Mouse (Mus musculus): ENCODE measurements around the gene Otud7a. TPM values are rescaled to one million over a fixed set of nuclear protein-coding genes. Genes with fewer than 3 reads are reported as not detected.

Otud7a gene
- polyA plus RNA-seq, 1 experiment from 2014 or later: not detected

DNA sequence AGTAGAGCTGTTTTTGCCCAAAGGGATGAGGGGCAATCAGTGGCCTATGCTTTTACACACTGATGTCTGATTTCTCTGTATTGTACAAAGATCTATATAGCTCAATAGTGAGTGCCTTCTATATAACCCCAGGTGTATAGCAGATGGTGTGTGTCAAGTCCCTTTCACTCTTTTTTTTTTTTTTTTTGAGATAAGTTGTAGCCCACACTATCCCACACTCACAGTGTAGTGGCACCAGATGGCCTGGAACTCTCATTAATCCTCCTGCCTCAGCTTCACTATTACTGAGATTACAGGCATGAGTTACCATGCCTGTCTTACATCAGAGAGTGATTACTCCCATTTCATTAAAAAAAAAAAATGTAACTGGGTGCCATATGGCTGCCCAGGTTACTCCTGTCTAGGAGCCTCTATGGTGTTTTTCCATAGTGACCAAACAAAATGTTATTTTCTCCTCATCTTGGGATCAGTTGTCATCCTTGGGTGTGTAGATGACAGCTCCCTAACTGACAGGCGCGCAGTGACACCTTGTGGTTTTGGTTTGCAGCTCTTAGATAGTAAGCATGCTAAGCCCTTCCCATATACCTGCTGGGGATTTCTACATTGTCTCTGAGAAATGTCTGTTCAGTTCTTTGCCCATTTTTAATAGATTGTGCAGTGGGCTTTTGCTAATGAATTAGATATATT, 141.8 kb downstream of the Otud7a start:
- no peak overlapping the region for H3K4me2 ChIP-seq (ENCODE audit: low read depth, low read length)
- no peak overlapping the region for H3K27ac ChIP-seq (ENCODE audit: low read depth)
- TF ChIP-seq EP300 (IDR thresholded peaks at IDR 0.05; ENCODE audit: low read depth): no peak
- no peak for TF ChIP-seq CTCF (IDR thresholded peaks at IDR 0.05; ENCODE audit: low read depth)
- H3K9me3 ChIP-seq (ENCODE audit: low read length): no peaks in the 10 kb centered on the region
- H3K27me3 ChIP-seq (ENCODE audit: insufficient read depth, low read length): no peaks in the 10 kb centered on the region
- no peak for ATAC-seq
- H3K4me3 ChIP-seq (ENCODE audit: low read depth, low read length): no peak overlapping the region
- no peak overlapping the region for H3K9ac ChIP-seq (replicated peaks)
- H3K36me3 ChIP-seq (replicated peaks; ENCODE audit: insufficient read depth, low read length): no peaks in the 10 kb centered on the region
- no peak for DNase-seq
- 56% methylated on average over 2 of the region's 2 CpGs for whole genome bisulfite sequencing (ENCODE audit: insufficient replicate concordance)
- no peaks in the 10 kb centered on the region for H3K4me1 ChIP-seq (ENCODE audit: insufficient read depth)

DNA sequence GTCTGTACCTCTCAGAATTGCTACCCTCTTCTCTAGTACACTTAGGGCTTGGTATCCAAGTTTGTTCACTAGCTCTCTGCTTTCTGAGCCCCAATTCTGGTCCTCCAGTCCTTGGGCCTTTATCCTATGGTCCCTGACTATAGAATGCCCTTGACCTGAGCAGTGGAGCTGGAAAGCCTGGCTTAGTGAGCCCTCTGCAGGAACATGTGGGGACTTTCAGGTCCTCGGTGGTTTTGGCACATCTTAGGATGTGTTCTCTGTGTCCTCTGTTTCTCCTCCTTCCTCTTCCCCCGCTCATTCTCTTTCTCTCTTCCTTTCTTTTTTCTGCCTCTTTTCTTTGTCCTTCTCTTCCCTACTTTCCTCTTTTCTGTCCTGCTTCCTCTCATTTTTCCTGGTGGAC, 145.8 kb downstream of the Otud7a start:
- H3K27me3 ChIP-seq (ENCODE audit: insufficient read depth, low read length): no peaks in the 10 kb centered on the region
- H3K36me3 ChIP-seq (replicated peaks; ENCODE audit: insufficient read depth, low read length): no peaks in the 10 kb centered on the region
- 45% methylated on average over 2 of the region's 2 CpGs for WGBS (ENCODE audit: insufficient replicate concordance)
- H3K27ac ChIP-seq (ENCODE audit: low read depth): no peak overlapping the region
- H3K4me2 ChIP-seq (ENCODE audit: low read depth, low read length): no peak overlapping the region
- no peaks in the 10 kb centered on the region for H3K9me3 ChIP-seq (ENCODE audit: low read length)
- H3K9ac ChIP-seq (replicated peaks): no peak overlapping the region
- TF ChIP-seq EP300 (IDR thresholded peaks at IDR 0.05; ENCODE audit: low read depth) (no peak), CTCF (IDR thresholded peaks at IDR 0.05; ENCODE audit: low read depth) (no peak)
- ATAC-seq (no peak), DNase-seq (no peak)
- H3K4me3 ChIP-seq (ENCODE audit: low read depth, low read length): no peak overlapping the region
- H3K4me1 ChIP-seq (ENCODE audit: insufficient read depth): no peaks in the 10 kb centered on the region

DNA sequence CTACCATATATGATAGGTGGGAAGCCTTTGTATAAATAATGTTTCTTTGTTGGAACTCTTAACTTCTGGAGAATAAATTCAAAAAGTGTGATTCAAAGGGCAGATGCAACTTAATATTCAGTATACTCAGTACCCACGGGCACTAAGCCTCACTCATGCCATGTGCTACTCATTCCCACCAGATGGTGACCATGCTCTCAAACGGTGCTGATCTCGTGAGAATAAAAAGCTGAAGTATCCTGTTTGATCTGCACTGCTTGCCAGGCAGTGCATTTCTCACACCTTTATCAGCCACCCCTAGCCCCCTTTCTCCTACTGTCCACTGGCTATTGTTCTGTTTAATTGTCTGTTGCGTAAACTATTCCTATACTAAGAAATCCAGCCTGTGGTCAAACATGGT, 146.8 kb downstream of the Otud7a start:
- WGBS (ENCODE audit: insufficient replicate concordance): 72% methylated on average over 4 of the region's 4 CpGs
- H3K4me1 ChIP-seq (ENCODE audit: insufficient read depth): no peaks in the 10 kb centered on the region
- ATAC-seq: no peak
- H3K4me3 ChIP-seq (ENCODE audit: low read depth, low read length): no peak overlapping the region
- H3K36me3 ChIP-seq (replicated peaks; ENCODE audit: insufficient read depth, low read length): no peaks in the 10 kb centered on the region
- H3K27me3 ChIP-seq (ENCODE audit: insufficient read depth, low read length): no peaks in the 10 kb centered on the region
- no peak overlapping the region for H3K27ac ChIP-seq (ENCODE audit: low read depth)
- no peaks in the 10 kb centered on the region for H3K9me3 ChIP-seq (ENCODE audit: low read length)
- no peak for DNase-seq
- no peak overlapping the region for H3K9ac ChIP-seq (replicated peaks)
- TF ChIP-seq CTCF (IDR thresholded peaks at IDR 0.05; ENCODE audit: low read depth) (no peak), EP300 (IDR thresholded peaks at IDR 0.05; ENCODE audit: low read depth) (no peak)
- H3K4me2 ChIP-seq (ENCODE audit: low read depth, low read length): no peak overlapping the region

DNA sequence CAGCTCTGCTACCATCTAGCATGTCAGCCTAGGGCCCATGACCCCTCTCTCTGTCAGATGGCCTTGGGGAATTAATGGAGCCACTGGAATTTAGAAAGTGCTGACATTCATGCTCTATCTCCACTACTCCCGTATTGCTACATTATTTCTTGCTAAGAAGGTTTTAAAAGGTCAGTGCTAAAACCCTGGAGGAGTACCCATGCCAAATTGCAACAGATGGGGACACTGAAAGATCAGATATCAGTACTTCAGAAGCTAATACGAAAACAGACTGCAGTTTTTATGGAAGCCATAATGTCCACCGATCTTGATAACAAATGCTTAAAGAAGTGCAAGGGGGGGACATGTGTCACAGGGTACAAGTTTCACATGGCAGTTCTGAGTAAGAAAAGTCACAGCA, 147.5 kb downstream of the Otud7a start:
- 69% methylated on average over 3 of the region's 3 CpGs for WGBS (ENCODE audit: insufficient replicate concordance)
- ATAC-seq: no peak

DNA sequence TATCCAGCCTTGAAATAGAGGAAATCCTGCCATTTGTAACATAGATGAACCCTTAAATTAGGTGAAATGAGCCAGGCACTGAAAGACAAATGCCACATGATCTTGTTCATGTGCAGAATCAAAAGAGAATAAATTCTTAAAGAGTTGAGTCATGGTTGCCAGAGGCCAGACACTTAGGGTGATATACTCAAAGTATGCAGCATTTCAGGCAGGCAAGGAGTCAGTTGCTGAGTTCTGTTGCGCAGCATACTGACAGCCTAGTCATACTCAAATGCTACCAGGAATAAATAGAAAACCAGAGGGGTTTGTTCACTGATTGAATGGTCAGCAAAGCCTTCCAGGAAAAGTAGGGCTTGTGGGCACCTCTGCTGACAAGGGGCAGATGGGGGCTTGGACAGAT, 160.3 kb downstream of the Otud7a start:
- DNase-seq: no peak
- ATAC-seq: no peak
- 76% methylated on average over 1 of the region's 1 CpGs for WGBS (ENCODE audit: insufficient replicate concordance)

More for the DNA sequence above, 147.5 kb downstream of the Otud7a start:
- DNase-seq: no peak
- no peak overlapping the region for H3K9ac ChIP-seq (replicated peaks)
- no peaks in the 10 kb centered on the region for H3K36me3 ChIP-seq (replicated peaks; ENCODE audit: insufficient read depth, low read length)
- H3K9me3 ChIP-seq (ENCODE audit: low read length): no peaks in the 10 kb centered on the region
- H3K27ac ChIP-seq (ENCODE audit: low read depth): no peak overlapping the region
- TF ChIP-seq EP300 (IDR thresholded peaks at IDR 0.05; ENCODE audit: low read depth) (no peak), CTCF (IDR thresholded peaks at IDR 0.05; ENCODE audit: low read depth) (no peak)
- H3K4me2 ChIP-seq (ENCODE audit: low read depth, low read length): no peak overlapping the region
- H3K4me3 ChIP-seq (ENCODE audit: low read depth, low read length): no peak overlapping the region
- no peaks in the 10 kb centered on the region for H3K27me3 ChIP-seq (ENCODE audit: insufficient read depth, low read length)
- H3K4me1 ChIP-seq (ENCODE audit: insufficient read depth): no peaks in the 10 kb centered on the region

DNA sequence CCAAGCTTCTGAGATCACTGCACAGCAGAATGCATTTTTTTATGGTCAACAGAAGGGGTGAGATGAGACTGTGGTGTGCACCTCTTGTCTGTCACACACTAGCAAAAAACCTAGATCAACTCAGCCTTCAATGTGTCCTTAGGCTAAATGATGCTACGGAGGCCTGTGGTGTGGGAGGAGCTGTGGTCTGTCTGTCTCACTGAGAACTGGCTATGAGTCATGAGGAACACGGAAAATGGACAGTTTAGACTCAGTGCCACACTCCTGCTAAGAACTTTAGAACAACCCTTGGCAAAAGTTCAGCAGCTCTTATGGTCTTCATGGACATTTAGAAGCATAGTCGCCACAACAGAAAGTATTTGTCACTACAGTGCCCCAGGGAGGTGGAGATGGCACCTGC, 172.5 kb downstream of the Otud7a start:
- no peak for ATAC-seq
- 70% methylated on average over 3 of the region's 3 CpGs for WGBS (ENCODE audit: insufficient replicate concordance)
- no peaks in the 10 kb centered on the region for H3K4me1 ChIP-seq (ENCODE audit: insufficient read depth)

More for the DNA sequence above, 160.3 kb downstream of the Otud7a start:
- no peak overlapping the region for H3K9ac ChIP-seq (replicated peaks)
- no peaks in the 10 kb centered on the region for H3K9me3 ChIP-seq (ENCODE audit: low read length)
- TF ChIP-seq EP300 (IDR thresholded peaks at IDR 0.05; ENCODE audit: low read depth): no peak
- TF ChIP-seq CTCF (IDR thresholded peaks at IDR 0.05; ENCODE audit: low read depth): no peak
- no peak overlapping the region for H3K4me2 ChIP-seq (ENCODE audit: low read depth, low read length)
- H3K4me3 ChIP-seq (ENCODE audit: low read depth, low read length): no peak overlapping the region
- H3K36me3 ChIP-seq (replicated peaks; ENCODE audit: insufficient read depth, low read length): no peaks in the 10 kb centered on the region
- no peaks in the 10 kb centered on the region for H3K27me3 ChIP-seq (ENCODE audit: insufficient read depth, low read length)
- no peaks in the 10 kb centered on the region for H3K4me1 ChIP-seq (ENCODE audit: insufficient read depth)
- H3K27ac ChIP-seq (ENCODE audit: low read depth): no peak overlapping the region

More for the DNA sequence above, 172.5 kb downstream of the Otud7a start:
- H3K27me3 ChIP-seq (ENCODE audit: insufficient read depth, low read length): no peaks in the 10 kb centered on the region
- H3K27ac ChIP-seq (ENCODE audit: low read depth): no peak overlapping the region
- H3K4me2 ChIP-seq (ENCODE audit: low read depth, low read length): no peak overlapping the region
- no peaks in the 10 kb centered on the region for H3K9me3 ChIP-seq (ENCODE audit: low read length)
- TF ChIP-seq EP300 (IDR thresholded peaks at IDR 0.05; ENCODE audit: low read depth) (no peak), CTCF (IDR thresholded peaks at IDR 0.05; ENCODE audit: low read depth) (no peak)
- no peak overlapping the region for H3K9ac ChIP-seq (replicated peaks)
- no peak overlapping the region for H3K4me3 ChIP-seq (ENCODE audit: low read depth, low read length)
- no peaks in the 10 kb centered on the region for H3K36me3 ChIP-seq (replicated peaks; ENCODE audit: insufficient read depth, low read length)
- DNase-seq: no peak

Measured in liver, postnatal 0 days (tissue).